Mouse (Mus musculus): ENCODE data around the gene Scn2a. TPM values are rescaled to one million over a fixed set of nuclear protein-coding genes. Genes with fewer than 3 reads are reported as not detected.

Scn2a gene
- polyA plus RNA-seq, 1 experiment from 2014 or later, result 0.94 TPM

Other genes with a start within 250 kb of the Scn2a start
- gene Scn3a, start 53.1 kb upstream of the Scn2a start, polyA plus RNA-seq (2015; fragmentation: Nextera tagmentation; extraction: Ambion mirVana), result 0.49 and 1.5 TPM in 2 replicates
- 0.64 and 1.2 TPM in 2 replicates for gene Csrnp3, start 225.0 kb downstream of the Scn2a start, polyA plus RNA-seq (2015; fragmentation: Nextera tagmentation; extraction: Ambion mirVana)

Measured in heart, embryonic 15.5 days (tissue).